Mouse (Mus musculus) MEL (cell line): ENCODE measurements around the gene Prnd.

Experiments
- BHLHE40 ChIP-seq: IDR thresholded peaks from 2 replicates; pipeline ENCODE4 v1.6.1; 2012; ENCODE audit warnings: low read depth, mild to moderate bottlenecking, inconsistent platforms, low read length, improper control_type of control experiment, borderline replicate concordance
- CHD1 ChIP-seq: IDR thresholded peaks from 2 replicates; pipeline ENCODE4 v1.6.1; 2012; ENCODE audit warnings: low read depth, mild to moderate bottlenecking, inconsistent platforms, low read length, improper control_type of control experiment
- CTCF ChIP-seq, 3 experiments: IDR thresholded peaks in 2 of 3; conservative IDR thresholded peaks in 1 of 3; 2 replicates each; pipeline ENCODE4 v1.5.1; 2011 to 2012; ENCODE audit warnings: low read length in 3 of 3, low read depth in 2 of 3, mild to moderate bottlenecking in 2 of 3, improper control_type of control experiment in 1 of 3, inconsistent platforms in 1 of 3, mixed read lengths in 1 of 3, moderate library complexity in 1 of 3; ENCODE audit not compliant: control insufficient read depth in 1 of 3, insufficient read depth in 1 of 3, poor library complexity in 1 of 3, severe bottlenecking in 1 of 3
- E2F4 ChIP-seq: IDR thresholded peaks from 2 replicates; pipeline ENCODE4 v1.6.1; 2011; ENCODE audit warnings: low read depth, low read length, improper control_type of control experiment, borderline replicate concordance
- EP300 ChIP-seq, 2 experiments: IDR thresholded peaks; 2 replicates each; pipeline ENCODE4 v1.6.1; 2011; ENCODE audit warnings: improper control_type of control experiment in 2 of 2, low read length in 2 of 2, low read depth in 1 of 2, mild to moderate bottlenecking in 1 of 2
- GABPA ChIP-seq: IDR thresholded peaks from 2 replicates; pipeline ENCODE4 v1.6.1; 2012; ENCODE audit warnings: low read depth, mild to moderate bottlenecking, inconsistent platforms, low read length, improper control_type of control experiment, moderate library complexity
- HCFC1 ChIP-seq: IDR thresholded peaks from 2 replicates; pipeline ENCODE4 v1.6.1; 2012; ENCODE audit warnings: low read depth, mild to moderate bottlenecking, inconsistent platforms, low read length, improper control_type of control experiment, moderate library complexity
- KAT2A ChIP-seq: conservative IDR thresholded peaks from 2 replicates; pipeline ENCODE4 v1.6.1; 2012; ENCODE audit warnings: low read depth, low read length, improper control_type of control experiment, inconsistent platforms
- MAFK ChIP-seq: IDR thresholded peaks from 2 replicates; pipeline ENCODE4 v1.6.1; 2011; ENCODE audit warnings: low read depth, mild to moderate bottlenecking, low read length, improper control_type of control experiment, borderline replicate concordance
- MYC ChIP-seq: IDR thresholded peaks from 2 replicates; pipeline ENCODE4 v1.6.1; 2011; ENCODE audit warnings: low read depth, mild to moderate bottlenecking, low read length, improper control_type of control experiment, moderate library complexity
- POLR2A ChIP-seq, 2 experiments: IDR thresholded peaks; 2 replicates each; pipeline ENCODE4 v1.6.1; 2011 to 2012; ENCODE audit warnings: low read length in 2 of 2, mild to moderate bottlenecking in 2 of 2, control low read depth in 1 of 2, improper control_type of control experiment in 1 of 2, low read depth in 1 of 2, moderate library complexity in 1 of 2; ENCODE audit not compliant: control insufficient read depth in 1 of 2, insufficient read depth in 1 of 2, poor library complexity in 1 of 2
- POLR2AphosphoS2 ChIP-seq: IDR thresholded peaks from 2 replicates; pipeline ENCODE4 v1.6.1; 2011; ENCODE audit warnings: low read length, improper control_type of control experiment
- TCF12 ChIP-seq: IDR thresholded peaks from 2 replicates; pipeline ENCODE4 v1.6.1; 2014; ENCODE audit warnings: low read depth, mild to moderate bottlenecking, inconsistent platforms, low read length, improper control_type of control experiment, moderate library complexity

- TF ChIP-seq MAFK (no peak), CHD1 (no peak), POLR2A (IDR thresholded peaks at IDR 0.05; ENCODE audit: control insufficient read depth in 1 of 2, insufficient read depth in 1 of 2, low read depth in 1 of 2, low read length in 2 of 2, poor library complexity in 1 of 2) (no peak), E2F4 (no peak), BHLHE40 (no peak), MYC (no peak), CTCF (IDR thresholded peaks at IDR 0.05 in 2 of 3, conservative IDR thresholded peaks at IDR 0.05 in 1 of 3; ENCODE audit: control insufficient read depth in 1 of 3, insufficient read depth in 1 of 3, low read depth in 2 of 3, low read length in 3 of 3, poor library complexity in 1 of 3, severe bottlenecking in 1 of 3) (no peak), POLR2AphosphoS2 (no peak), EP300 (IDR thresholded peaks at IDR 0.05; ENCODE audit: low read depth in 1 of 2, low read length in 2 of 2) (no peak), KAT2A (no peak), GABPA (no peak), TCF12 (no peak), HCFC1 (no peak)
These were observed 41.8 kb downstream of the Prnd start for GRCm38 (mm10) chr2:131992487-131992886.
